Mouse (Mus musculus) c-Kit-positive CD71-positive TER-119-negative erythroid progenitor cells, embryonic 14.5 days (primary cell): ENCODE measurements around the gene Atxn2.

Source experiments
- DNase-seq: peaks from one replicate; pipeline ENCODE4 v3.0.0-alpha.2; 2013; ENCODE audit warnings: low read depth

Atxn2 gene

DNA sequence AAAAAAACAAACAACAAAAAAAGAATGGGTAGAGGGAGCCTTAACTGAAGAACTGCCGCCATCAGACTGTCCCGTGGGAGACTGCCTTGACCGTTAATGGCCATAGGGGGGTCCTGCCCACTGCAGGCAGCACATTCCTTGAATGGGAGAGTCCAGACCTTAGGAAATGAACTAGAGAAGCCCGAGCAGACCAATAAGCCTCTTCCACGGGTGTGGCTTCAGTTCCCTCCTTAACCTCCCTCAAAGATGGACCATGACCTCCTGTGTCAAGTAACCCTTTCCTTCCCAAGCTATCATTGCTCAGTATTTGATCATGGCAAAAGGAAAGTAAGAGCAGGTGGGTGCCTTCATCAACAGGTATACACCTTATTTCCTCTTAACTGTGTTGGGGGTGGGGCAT, 150.8 kb downstream of the Atxn2 start:
- DNase-seq: no peak

DNA sequence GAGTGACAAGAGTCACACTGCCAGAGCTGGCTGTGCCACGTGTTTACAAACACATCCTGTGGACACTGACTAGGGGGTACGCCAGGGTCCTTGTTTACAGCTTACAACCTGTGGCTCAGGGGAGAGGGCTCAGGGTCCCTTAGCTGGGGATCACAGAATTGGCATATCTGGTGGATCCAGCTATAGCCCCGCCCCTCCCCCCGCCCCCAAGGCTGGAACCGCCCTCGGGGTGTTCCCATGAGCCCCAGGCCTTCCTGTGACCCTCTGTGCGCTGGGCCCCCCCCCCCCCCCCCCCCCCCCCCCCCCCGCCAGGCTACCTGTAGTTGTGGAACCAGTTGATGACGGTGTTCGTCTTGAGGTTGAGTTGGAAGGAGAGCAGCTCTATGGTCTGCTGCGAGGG, 153.2 kb downstream of the Atxn2 start:
- no peak for DNase-seq
